Mouse (Mus musculus) ovary, postnatal 14 days (tissue): ENCODE data around the gene Sarnp.

Experiments used
- DNase-seq: peaks from one replicate; pipeline ENCODE4 v3.0.0; 2022; ENCODE audit warnings: low spot score

Gene Sarnp

DNA sequence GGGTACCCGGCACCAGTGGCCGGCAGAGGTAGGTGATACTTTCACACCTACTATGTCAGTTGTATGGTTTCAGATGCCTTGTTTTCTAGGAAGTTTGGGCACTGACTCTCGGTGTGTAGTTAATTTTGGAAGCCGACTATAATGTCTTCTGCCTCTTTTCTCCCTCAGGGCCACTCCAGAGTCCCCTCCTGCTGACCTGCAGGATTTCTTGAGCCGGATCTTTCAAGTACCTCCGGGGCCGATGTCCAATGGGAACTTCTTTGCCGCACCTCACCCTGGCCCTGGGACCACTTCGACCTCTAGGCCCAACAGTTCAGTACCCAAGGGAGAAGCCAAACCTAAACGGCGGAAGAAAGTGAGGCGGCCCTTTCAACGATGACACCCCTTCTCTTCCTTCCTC lies at the start of gene Sarnp:
Gene Sarnp, plus strand, starts transcription at position 301 of the 400 bp plus-strand sequence.
- DNase-seq, result no peak

DNA sequence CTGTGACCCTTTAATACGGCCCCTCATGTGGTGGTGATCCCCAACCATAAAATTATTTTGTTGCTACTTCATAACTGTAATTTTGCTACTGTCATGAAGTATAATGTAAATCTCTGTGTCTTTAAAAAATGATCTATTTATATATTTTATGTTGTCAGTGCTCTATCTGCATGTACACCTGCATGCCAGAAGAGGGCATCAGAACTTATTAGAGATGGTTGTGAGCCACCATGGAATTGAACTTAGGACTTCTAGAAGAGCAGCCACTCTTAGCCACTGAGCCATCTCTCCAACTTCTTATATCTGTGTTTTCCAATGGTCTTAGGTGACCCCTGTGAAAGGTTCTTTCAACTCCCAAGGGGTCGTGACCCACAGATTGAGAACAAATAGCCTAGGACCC lies 44.2 kb upstream of the Sarnp start:
- DNase-seq, result no peak

DNA sequence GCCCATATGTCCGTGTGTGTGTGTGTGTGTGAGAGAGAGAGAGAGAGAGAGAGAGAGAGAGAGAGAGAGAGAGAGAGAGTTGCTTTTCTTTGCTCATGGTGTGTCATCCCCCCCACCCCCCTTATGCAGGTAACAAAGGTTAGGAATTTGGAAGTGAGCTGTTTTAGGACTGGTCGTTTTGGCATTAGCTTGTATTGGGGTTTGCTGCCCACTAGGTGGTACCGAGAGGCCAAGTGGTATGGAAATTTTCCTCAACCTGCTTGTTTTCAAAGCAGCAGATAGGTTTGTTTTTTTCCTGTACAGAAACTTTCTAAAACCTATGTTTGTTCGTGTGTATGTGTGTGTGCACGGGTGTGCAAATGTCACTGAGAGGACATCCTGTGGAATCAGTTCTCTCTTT lies 43.4 kb upstream of the Sarnp start:
- DNase-seq, result no peak

DNA sequence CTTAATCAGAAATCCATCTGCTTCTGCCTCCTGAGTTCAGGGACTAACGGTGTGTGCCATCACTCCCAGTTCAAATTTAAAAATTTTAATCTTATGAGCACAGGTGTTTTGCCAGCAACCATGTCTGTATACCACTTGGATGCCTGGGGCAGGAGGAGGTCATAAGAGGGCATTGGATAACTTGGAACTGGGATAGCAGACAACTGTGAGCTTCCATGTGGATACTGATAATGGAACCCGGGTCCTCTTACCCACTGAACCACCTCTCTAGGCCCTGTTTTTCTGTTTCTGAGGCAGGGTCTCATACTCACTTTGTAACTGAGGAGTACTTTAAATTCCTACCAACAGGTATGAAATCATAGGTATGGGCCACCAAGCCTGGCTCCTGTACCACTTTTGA lies 38.7 kb upstream of the Sarnp start:
- DNase-seq, result no peak

DNA sequence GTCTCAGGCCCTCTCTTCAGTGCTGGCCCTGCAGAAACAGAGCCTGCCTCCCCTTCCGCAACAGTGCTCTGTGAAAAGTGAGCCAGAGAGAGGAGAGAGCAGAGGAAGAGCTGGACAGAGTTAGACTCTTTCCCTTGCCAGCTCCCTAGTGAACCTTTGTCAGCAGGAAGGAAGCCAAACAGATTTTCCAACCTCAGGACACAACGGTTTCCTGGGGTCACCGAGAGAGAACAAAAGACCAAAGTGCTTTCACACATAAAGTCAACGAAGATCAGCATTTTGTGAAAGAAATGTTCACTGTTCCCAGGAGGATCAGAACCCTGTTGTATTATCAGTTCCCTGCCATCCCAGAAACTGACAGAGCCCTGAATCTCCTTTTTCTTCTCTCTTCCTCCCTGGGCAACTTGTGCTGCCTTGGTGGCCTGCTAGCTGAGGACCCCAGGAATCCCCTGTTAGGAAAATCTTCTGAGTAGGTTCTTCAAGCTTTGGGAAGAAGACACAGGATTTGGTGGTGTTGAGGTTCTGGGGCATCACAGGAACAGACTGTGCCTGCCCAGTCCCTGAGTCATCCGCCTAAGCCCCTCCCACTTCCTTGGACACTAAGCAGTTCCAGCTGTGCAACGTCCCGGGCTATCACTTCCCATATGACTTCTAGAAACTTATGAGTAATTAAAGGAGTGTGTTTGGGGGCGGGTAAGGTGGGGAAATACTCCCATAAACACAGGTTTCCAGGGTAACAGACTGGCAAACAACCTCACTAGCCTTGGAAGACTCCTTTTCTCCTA lies 37.9 kb upstream of the Sarnp start:
- DNase-seq, result peak; percentile 65

DNA sequence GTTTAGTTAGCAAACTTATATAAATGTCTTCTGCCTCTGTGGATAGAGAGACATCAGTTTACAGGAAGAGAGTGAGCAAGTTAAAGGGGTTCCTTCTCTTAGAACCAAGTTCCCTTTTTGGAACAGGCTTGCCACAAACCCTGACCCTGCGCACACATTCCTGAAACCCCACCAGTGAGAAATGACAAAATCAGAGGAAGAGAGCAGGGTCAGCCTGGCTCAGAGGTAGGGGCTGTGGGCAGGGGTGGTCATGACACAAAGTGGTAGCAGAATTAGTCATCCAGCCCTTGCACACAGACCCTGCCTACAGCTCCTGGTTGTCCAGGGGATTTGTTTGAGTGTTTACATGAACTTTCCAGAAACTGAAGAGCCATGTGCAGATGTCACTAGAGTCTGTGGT lies 36.9 kb upstream of the Sarnp start:
- no peak for DNase-seq

DNA sequence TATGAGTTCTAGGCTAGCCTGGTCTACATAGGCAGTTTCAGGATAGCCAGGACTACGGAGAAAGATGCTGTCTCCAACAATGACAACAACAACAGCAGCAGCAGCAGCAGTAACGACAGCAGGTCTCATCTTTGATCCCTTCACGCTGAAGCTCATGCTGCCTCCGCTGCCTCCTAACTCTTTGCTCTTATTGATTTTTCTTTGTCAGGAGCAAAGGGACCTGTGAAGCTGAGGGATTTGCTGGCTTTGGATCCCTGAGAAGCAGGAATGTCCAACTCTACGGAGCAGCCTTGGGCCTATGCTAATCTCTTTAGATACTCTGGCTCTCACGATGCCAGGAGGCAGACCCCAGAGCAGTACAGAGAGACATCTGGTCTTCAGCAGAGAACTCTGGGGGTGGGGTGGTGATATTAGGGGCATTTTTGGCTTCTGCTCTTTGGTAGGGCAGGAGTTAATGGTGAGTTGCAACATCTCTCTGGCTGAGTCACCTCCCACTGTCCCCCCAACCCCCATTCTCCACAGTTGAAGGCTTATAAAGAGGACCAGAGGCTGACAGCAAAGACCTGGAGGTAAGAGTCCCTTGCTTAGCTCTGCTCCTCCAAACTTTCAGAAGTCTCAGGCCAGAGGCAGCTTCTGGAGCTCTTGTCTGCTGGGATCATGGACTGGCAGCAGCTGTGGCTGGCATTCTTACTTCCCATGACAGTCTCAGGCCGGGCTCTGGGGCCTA lies 26.6 kb upstream of the Sarnp start, which contains the start of gene Mmp19:
Gene Mmp19, plus strand, starts transcription at position 513 of the 727 bp plus-strand sequence.
- DNase-seq, result no peak

DNA sequence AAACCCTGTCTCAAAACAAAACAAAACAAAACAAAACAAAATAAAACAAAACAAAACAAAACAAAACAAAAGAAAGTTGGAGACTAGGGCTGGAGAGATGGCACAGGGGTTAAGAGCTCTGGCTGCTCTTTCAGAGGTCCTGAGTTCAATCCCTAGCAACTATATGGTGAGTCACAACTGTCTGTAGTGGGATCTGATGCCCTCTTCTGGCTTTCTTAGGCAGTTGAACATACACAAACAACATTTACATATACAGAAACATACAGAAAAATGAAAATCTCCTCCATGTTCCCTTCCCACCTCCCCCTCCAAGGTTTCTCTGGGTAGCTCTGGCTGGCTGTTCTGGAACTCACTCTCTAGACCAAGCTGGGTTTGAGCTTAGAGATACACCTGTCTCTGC lies 25.1 kb upstream of the Sarnp start:
- no peak for DNase-seq

DNA sequence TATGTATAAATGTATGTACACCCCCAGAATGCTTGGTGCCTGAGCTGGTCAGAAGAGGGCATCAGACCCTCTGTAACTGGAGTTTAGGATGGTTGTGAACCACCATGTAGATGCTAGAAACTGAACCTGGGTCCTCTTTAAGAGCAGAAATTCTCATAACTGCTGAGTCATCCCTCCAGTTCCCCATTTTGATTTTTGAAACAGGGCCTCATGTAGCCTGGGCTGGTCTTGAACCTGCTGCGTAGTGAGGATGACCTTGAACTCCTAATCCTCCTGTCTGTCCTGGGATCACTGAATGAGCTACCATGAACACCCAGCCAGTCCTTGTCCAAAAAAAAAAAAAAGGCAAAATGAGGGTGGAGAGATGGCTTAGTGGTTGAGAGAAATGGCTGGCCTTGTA lies 23.9 kb upstream of the Sarnp start:
- no peak for DNase-seq

DNA sequence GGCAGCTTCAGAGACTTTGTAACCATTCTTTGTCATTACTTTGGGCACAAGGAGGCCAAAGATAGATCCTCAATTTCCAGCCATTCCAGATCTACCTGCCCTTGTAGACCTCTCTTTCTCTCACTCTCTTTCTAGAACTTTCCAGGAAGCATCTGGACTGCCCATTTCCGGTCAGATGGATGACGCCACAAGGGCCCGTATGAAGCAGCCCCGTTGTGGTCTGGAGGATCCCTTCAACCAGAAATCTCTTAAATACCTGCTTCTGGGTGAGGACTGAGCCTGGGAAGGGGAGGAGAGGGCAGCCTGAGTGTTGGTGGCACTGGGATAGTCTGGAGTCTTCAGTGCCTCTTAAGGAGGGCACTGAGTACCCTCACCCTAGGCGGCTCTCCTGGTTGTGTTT lies 22.7 kb upstream of the Sarnp start:
- DNase-seq, result no peak

DNA sequence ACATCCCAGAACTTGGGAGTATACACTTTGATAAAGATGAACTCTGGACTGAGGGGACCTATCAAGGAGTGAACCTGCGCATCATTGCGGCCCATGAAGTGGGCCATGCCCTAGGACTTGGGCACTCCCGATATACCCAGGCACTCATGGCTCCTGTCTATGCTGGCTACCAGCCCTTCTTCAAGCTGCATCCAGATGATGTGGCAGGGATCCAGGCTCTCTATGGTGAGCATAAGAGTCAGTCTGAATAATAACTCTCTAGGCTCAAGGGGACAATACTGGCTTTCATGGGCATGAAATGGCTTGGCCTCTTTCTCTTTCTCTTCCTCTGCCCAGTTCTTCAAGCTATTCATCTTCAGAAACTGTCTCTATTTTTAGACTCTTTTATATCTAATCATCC lies 21.6 kb upstream of the Sarnp start:
- no peak for DNase-seq

DNA sequence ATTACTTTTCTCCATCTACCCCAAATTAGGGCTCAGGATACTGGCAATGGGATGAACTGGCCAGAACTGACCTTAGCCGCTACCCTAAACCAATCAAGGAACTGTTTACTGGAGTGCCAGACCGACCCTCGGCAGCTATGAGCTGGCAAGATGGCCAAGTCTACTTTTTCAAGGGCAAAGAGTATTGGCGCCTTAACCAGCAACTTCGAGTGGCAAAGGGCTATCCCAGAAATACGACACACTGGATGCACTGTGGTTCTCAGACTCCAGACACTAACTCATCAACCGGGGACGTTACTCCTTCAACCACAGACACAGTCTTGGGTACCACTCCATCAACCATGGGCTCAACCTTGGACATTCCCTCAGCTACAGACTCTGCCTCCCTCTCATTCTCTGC lies 18.5 kb upstream of the Sarnp start:
- no peak for DNase-seq

DNA sequence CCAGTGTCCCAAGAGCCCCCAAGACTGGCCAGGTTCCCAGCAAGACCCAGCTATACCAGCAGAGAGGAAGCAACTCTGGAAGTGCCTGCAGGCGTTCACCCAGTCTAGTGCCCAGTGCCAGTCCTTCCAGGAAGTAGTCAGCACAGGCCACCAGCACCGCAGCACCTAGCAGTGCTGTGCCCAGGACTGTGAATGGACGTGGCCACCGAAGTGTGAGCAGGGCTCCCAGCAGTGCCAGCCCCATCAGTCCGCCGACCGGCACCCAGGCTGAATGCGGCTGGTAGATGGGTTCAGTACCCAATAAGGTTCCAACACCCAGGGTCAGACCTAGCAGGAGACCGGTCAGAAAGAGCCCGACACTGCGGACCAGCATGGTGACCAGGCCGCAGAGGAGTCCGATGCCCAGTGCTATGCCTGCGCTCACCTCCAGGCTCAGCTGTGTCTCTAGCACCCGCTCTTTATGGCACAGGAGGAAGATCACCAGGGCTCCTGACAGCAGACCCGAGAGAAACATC lies 15.1 kb upstream of the Sarnp start:
- DNase-seq, result no peak

DNA sequence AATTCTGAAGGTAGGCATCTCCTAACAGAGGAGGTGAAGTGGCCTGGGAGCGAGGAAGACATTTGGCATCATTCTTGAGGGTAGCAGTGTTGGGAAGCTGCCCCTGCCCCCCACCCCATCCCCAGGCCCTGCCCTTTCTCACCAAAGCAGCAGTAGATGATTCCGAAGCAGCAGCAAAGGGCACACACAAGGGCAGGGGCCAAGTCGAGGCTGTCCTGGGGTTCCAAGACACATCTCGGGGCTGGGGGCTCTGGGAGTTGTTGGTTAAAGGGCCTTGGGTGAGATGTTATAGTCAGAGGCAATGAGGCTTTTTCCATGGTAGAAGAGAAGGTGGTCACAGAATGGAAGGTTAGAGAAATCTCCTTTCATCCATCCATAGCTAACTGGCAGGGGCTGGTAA lies 14.2 kb upstream of the Sarnp start:
- no peak for DNase-seq

DNA sequence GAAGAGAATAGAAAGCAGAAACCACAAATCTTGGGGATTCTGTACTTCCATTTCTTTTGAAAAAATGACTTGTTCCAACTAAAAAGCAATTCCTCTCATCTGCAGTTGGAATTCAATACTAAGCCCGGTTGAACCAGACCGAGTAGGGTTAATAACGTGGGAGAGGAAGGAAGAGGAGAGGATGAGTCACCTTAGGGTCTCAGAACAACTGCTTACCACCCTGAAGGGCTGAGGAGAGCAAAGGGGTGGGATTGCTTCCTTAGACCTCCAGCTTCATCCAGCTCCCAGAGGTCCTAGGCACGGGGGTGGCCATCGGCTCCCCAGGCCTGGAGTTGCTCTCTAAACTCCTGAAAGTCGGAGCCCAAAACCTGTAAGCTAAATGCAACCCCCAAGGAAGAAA lies 13.8 kb upstream of the Sarnp start:
- DNase-seq, result no peak

DNA sequence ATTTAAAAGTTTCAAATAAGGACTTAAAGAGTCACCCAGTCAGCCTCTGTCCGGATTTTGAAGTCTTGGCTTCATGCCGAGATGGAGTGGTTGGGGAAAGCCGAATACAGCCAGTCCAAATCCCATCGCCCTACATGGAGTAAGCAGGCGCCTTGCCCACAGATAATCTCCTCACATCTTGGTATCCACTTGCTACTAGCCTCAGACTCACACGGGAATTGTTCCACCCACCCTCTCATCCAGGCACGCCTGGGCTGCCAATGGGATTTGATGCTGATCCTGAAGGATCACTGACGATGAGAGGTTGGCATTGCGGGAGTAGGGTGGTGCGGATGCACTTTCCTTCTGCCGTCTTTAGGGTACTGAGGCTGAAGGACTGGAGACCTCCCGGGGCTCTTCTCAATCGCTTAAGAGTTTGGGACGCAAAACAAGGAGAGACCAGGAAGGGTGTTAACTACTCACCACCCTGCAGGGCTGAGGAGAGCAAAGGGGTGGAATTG lies 13.3 kb upstream of the Sarnp start, which contains the start of gene Dnajc14:
Gene Dnajc14, plus strand, starts transcription at position 292 of the 500 bp plus-strand sequence.
- DNase-seq, result peak; percentile 42

DNA sequence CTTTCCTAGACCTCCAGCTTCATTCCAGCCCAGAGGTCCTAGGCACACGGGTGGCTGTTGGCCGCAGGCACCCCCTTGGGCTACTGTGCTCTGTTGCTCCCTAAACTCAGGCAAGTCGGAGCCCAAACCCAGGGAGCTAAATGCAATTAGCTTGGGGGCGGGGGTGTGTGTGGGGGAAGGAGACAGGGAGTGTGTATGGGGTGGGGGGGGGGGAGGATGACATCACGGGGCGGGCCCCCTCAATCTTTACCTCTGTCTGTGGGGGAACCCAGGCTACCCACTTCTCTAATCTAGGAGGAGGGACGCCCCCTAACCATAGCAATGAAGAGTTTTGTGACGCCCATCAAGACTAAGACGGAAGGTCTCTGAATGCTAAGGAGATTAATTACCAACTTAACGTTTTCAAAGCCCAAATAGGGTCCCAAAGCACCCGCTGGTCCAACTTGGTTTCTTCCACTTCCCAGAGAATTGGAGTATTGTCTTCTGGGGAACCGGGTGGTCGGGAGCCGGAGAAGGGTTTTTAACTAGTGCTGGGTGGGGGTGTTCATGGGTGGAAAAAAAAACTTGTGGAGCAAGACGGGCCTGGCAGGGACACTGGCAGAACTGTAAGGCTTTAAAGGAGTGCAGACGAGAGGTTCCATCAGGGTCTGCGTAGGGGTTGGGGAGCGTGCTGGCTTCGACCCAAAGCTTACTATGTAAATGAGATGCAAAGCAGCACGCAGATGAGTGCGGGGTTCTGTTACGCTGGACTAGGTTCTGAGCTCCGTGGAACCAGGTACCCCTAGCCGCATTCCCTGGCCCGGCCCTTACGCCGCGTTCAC lies 12.7 kb upstream of the Sarnp start, which contains the start of gene Tmem198b:
Gene Tmem198b, minus strand, starts transcription at position 100 of the 821 bp plus-strand sequence.
- peak; percentile 65 for DNase-seq

DNA sequence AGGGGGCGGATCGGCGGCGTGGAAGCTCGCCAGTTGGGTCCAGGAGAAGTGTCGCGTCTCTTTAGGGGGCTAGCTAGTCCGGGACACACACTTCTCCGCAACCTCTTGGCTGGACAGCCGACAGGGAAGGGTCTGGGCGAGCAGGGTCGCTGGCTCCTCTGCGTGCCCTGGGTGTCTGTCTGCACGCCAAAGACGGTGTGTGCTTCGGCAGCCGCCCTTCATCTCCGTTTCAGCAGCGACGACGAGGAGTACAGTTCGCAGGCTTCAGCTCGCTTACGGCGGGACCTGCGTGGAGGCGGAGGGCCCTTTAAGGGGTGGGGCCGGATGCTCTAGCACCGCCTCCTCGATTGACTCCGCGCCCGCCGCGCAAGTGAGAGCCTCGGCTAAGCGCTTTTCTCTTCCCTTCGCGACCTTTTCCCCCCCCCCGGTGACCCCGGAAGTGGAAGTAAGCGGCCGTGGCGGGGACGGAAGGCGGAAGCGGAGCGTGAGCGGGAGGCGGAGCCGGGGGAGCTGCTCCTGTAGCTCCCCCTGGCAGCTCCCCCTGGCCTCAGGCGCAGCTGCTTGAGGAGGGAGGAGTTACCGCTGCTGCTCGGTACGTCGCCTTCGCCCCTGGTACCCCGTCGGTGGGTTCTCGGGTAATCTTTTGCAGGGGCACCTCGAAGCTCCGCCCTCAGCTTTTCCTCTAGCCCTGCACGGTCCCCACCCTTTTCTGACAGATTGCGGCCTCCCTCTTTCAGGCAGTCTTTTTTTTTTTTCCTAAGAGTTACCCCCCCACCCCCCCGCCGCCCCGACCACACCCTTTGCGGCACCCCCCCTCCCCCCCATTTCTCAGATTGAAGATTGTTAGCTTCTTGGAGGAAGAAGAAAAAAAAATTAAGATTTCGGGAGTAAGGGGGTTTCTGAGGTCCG lies 11.8 kb upstream of the Sarnp start:
- peak; percentile 88 for DNase-seq

DNA sequence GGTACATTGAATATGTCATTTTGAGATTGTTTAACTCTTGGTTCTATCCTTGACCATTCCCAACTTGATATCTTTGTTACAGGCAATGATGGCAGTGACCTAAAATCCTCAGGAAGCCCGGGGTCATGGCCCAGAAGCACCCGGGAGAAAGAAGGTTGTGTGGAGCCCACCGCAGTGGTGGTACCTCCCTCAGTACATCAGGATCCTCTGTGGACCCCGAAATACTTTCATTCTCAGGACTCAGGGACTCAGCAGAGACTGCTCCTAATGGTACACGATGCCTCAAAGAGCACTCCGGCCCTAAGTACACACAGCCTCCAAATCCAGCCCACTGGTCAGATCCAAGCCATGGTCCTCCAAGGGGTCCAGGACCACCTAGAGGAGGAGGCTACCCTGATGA lies 11.0 kb upstream of the Sarnp start:
- DNase-seq, result no peak

DNA sequence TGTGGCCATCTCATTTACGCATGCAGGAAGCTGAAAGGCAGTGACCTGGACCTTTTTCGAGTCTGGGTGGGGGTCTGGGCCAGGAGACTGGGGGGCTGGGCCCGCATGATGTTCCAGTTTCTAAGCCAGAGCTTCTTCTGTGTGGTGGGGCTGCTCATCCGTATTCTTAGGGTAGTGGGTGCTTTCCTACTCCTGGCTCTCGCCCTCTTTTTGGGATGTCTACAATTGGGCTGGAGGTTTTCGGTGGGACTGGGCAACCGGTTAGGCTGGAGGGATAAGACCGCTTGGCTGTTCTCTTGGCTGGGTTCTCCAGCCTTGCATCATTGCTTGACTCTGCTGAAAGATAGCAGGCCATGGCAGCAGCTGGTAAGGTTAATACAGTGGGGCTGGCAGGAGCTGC lies 10.1 kb upstream of the Sarnp start:
- DNase-seq, result no peak

DNA sequence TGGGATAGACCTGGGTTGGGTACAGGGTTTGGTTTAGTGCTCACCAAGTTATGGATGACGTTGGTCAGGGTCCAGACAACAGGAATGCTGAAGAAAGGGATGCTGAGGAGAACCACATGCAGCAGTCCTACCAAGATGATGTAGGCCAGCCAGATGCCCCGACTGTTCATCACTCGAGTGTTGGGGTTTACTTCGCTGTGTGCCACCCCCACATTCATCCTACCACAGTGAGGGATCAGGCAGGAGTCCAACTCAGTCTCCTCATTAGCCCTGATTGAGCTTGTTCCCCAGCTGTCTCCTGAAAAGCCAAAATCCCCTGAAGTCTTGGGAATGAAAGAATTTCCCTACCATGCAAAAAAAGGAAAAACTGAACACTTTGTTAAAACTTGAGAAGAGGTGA lies 3.1 kb downstream of the Sarnp start:
- DNase-seq, result no peak
